Mouse (Mus musculus): ENCODE results near the gene 1110008P14Rik. TPM values are rescaled to one million over a fixed set of nuclear protein-coding genes. Genes with fewer than 3 reads are reported as not detected.

1110008P14Rik gene
- polyA plus RNA-seq, 1 experiment from 2014 or later = 20.2 TPM

DNA sequence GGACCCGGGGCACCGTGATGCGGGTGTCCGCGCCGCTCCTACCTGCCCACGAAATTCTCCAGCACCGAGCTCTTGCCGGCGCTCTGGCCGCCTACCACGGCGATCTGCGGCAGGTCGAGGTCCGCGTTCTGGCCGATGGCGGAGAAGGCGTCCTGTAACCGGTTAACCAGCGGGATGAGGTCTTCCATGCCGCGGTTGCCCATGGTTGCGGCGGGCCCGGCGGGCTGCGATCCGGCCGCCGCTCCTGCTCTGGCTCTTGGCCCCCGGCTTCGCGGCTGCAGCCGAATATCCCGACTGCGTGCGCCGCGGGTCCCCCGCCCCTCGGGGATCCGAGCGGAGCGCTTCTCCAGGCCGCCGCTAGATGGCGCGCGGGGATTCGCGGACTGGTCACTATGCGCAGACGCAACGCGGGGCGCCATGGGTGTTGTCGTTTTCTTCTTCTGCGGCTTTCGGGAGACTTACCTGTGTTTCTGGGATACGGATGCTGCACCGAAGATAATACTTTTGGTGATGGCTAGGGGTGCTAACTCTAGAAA lies 28.7 kb downstream of the 1110008P14Rik start, which contains the start of gene Dnm1:
Gene Dnm1, minus strand, starts transcription at position 332 of the 536 bp plus-strand sequence.
- peaks cover 38% of the 10 kb centered on the region for H3K27me3 ChIP-seq (ENCODE audit: control insufficient read depth, insufficient read depth, low read depth, low read length)
- peak within 1 kb of the TSS; percentile 58 for H3K4me3 ChIP-seq (ENCODE audit: low read depth, low read length)
- WGBS (ENCODE audit: insufficient replicate concordance) = under 1% methylated on average over 63 of the region's 63 CpGs
- H3K27ac ChIP-seq (ENCODE audit: low read length) = no peak within 1 kb of the TSS
- H3K36me3 ChIP-seq (ENCODE audit: control insufficient read depth, insufficient read depth) = no peaks in the 10 kb centered on the region
- peak within 1 kb of the TSS; percentile 93 for H3K4me2 ChIP-seq (ENCODE audit: low read depth, low read length)
- H3K4me1 ChIP-seq (ENCODE audit: control insufficient read depth, low read depth, low read length) = peaks cover 16% of the 10 kb centered on the region
- H3K9ac ChIP-seq (ENCODE audit: low read depth, low read length) = peak within 1 kb of the TSS; percentile 45; the same call in 1 of the 2 replicates
- no peaks in the 10 kb centered on the region for H3K9me3 ChIP-seq (replicated peaks; ENCODE audit: control insufficient read depth, low read length)
- peak; percentile 67 for ATAC-seq (ENCODE audit: low read depth)

DNA sequence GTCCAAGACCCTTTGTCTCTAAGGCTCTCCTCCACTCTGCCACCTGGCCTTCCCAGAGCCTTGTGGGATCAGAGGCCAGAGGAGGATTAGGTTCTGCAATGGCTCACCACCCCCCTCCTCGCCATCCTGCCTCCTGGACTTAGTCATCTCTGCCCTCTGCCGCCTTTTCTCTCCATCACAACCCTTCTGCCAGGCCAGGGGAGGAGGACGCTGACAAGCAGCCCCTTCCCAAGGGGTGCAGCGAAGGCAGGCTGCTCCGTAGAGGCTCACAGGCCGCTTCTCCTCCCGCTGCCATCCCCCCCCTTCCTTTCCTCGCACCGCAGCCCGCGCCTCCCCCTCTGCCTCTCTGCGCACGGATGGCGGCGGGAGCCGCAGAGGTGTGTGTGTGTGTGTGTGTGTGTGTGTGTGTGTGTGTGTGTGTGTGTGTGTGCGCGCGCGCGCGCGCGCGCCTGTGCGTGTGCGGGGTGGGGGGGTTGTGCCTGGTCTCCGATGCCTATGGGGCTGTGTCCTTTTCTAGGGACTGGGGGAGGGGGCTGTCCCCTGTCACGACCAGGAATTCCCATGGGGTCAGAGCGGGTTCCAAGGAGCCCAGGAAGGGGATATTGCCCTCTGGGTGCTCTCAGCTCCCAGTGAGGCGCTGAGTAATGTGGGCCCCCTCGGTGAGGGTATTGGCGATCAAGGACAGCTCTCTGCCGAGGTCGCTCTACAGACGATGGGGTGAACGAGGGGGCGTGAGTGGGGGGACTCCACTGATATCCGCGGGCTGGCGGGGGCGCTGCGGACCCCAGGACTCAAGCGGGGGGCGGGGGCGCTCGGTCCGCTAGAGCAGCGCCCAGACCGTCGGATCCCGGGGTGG lies 29.4 kb downstream of the 1110008P14Rik start, which contains the start of gene Ciz1:
Gene Ciz1, plus strand, starts transcription at position 177 of the 856 bp plus-strand sequence.
- WGBS (ENCODE audit: insufficient replicate concordance) = 1% methylated on average over 47 of the region's 52 CpGs
- no peak within 1 kb of the TSS for H3K27ac ChIP-seq (ENCODE audit: low read length)

DNA sequence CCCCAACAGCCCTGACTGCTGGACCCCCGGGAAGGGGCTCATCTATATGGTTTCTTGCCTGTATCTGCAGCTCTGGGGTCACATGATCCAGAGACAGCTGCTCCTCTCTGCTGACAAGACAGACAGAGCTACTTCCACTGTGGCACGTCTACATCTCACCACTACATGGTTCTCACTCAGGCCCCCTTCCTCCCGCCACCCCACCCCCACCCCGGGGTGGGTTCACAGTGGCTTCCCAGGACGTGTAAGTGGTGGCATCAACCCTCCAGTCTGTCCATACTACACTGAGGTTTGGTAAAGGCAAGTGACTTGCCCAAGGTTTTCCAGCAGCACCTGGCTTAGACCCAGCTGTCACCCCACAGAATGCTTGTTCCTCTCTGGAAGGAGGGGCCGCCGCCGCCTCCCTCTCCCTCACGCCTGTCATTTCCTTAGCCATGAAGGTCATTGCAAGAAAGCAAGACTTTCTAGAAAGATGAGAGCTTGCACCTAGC lies 30.2 kb downstream of the 1110008P14Rik start:
- H3K4me3 ChIP-seq (ENCODE audit: low read depth, low read length) = no peak overlapping the region
- H3K27me3 ChIP-seq (ENCODE audit: control insufficient read depth, insufficient read depth, low read depth, low read length) = peaks cover 38% of the 10 kb centered on the region
- no peaks in the 10 kb centered on the region for H3K36me3 ChIP-seq (ENCODE audit: control insufficient read depth, insufficient read depth)
- H3K4me1 ChIP-seq (ENCODE audit: control insufficient read depth, low read depth, low read length) = peaks cover 16% of the 10 kb centered on the region
- H3K4me2 ChIP-seq (ENCODE audit: low read depth, low read length) = no peak overlapping the region
- no peak overlapping the region for H3K27ac ChIP-seq (ENCODE audit: low read length)
- no peak overlapping the region for H3K9ac ChIP-seq (ENCODE audit: low read depth, low read length)
- no peak for ATAC-seq (ENCODE audit: low read depth)
- 36% methylated on average over 9 of the region's 9 CpGs for WGBS (ENCODE audit: insufficient replicate concordance)
- H3K9me3 ChIP-seq (replicated peaks; ENCODE audit: control insufficient read depth, low read length) = no peaks in the 10 kb centered on the region

More for the DNA sequence above, 29.4 kb downstream of the 1110008P14Rik start, which contains the start of gene Ciz1:
- Histone ChIP-seq H3K4me1 (ENCODE audit: control insufficient read depth, low read depth, low read length) (peaks cover 16% of the 10 kb centered on the region), H3K4me3 (ENCODE audit: low read depth, low read length) (peak within 1 kb of the TSS; percentile 58), H3K27me3 (ENCODE audit: control insufficient read depth, insufficient read depth, low read depth, low read length) (peaks cover 38% of the 10 kb centered on the region), H3K9ac (ENCODE audit: low read depth, low read length) (peak within 1 kb of the TSS; percentile 45; the same call in 1 of the 2 replicates), H3K9me3 (replicated peaks; ENCODE audit: control insufficient read depth, low read length) (no peaks in the 10 kb centered on the region), H3K36me3 (ENCODE audit: control insufficient read depth, insufficient read depth) (no peaks in the 10 kb centered on the region), H3K4me2 (ENCODE audit: low read depth, low read length) (peak within 1 kb of the TSS; percentile 93)
- peak; percentile 20; the same call in 1 of the 2 replicates for ATAC-seq (ENCODE audit: low read depth)

DNA sequence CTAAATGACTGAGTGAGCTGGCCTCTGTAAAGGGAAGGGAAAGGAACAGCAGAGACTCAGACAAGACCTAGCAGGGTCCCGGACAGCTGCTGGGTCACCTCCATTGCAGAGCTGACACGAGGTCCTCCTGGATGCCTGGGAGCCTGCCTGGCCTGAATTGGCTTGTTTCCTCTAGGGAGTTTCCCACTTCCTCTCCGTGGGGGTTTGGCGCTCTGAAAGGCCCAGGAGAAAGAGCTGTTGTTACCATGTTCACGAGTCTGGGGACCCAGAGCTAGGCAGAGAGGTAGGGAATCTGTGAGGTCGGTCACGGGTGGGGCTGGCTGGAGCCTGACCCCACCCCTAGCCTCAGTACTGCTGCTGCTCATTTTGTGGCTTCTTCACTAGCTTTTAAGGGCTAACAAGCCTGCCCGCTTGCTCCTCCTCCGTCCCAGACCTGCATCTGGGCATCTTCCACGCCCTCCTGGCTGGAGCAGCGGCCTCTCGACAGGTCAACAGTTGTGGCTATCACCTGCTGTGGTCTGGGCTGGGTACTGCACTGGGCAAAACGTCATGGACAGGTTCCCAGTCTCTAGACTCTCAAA lies 31.2 kb downstream of the 1110008P14Rik start:
- H3K27ac ChIP-seq (ENCODE audit: low read length) = no peak overlapping the region
- H3K4me3 ChIP-seq (ENCODE audit: low read depth, low read length) = no peak overlapping the region
- H3K9ac ChIP-seq (ENCODE audit: low read depth, low read length) = no peak overlapping the region
- H3K36me3 ChIP-seq (ENCODE audit: control insufficient read depth, insufficient read depth) = no peaks in the 10 kb centered on the region
- H3K9me3 ChIP-seq (replicated peaks; ENCODE audit: control insufficient read depth, low read length) = no peaks in the 10 kb centered on the region
- peaks cover 38% of the 10 kb centered on the region for H3K27me3 ChIP-seq (ENCODE audit: control insufficient read depth, insufficient read depth, low read depth, low read length)
- 39% methylated on average over 13 of the region's 13 CpGs for WGBS (ENCODE audit: insufficient replicate concordance)
- H3K4me2 ChIP-seq (ENCODE audit: low read depth, low read length) = no peak overlapping the region
- H3K4me1 ChIP-seq (ENCODE audit: control insufficient read depth, low read depth, low read length) = peaks cover 16% of the 10 kb centered on the region; the same call in 1 of the 2 replicates
- no peak for ATAC-seq (ENCODE audit: low read depth)

DNA sequence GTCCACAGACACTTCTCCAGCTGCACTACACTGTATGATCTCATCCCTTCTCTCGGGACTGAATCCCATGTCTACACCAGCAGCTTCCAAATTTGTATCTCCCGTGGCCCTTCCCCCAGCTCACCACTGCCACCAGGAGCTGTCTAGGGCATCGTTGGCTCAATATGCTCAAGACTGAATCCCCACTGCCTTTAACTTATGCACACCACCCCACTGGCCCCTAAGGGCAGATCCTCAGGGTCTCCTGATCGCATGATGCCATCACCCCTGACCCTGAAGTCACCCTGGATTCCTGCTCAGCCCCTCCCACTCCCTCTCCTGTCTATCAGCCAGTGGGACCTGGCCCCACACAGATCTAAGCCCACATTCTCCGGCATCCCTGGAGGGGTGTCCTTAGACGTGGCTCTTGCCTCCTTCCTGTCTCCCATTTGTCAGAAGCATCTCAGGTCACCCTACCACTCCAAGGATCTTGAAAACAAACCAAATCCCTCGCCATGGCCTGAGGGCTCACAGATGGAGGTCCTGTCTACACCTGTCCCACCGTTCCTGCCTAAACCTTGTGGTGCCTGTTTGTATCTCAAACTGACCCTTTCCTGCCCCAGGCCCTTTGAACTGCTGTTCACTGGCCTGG lies 32.0 kb downstream of the 1110008P14Rik start:
- H3K4me3 ChIP-seq (ENCODE audit: low read depth, low read length) = no peak overlapping the region
- no peaks in the 10 kb centered on the region for H3K9me3 ChIP-seq (replicated peaks; ENCODE audit: control insufficient read depth, low read length)
- H3K4me1 ChIP-seq (ENCODE audit: control insufficient read depth, low read depth, low read length) = peaks cover 16% of the 10 kb centered on the region; the same call in 1 of the 2 replicates
- no peak overlapping the region for H3K9ac ChIP-seq (ENCODE audit: low read depth, low read length)
- no peaks in the 10 kb centered on the region for H3K36me3 ChIP-seq (ENCODE audit: control insufficient read depth, insufficient read depth)
- peaks cover 38% of the 10 kb centered on the region for H3K27me3 ChIP-seq (ENCODE audit: control insufficient read depth, insufficient read depth, low read depth, low read length)
- no peak overlapping the region for H3K4me2 ChIP-seq (ENCODE audit: low read depth, low read length)
- WGBS (ENCODE audit: insufficient replicate concordance) = 49% methylated on average over 8 of the region's 8 CpGs
- ATAC-seq (ENCODE audit: low read depth) = no peak
- no peak overlapping the region for H3K27ac ChIP-seq (ENCODE audit: low read length)

DNA sequence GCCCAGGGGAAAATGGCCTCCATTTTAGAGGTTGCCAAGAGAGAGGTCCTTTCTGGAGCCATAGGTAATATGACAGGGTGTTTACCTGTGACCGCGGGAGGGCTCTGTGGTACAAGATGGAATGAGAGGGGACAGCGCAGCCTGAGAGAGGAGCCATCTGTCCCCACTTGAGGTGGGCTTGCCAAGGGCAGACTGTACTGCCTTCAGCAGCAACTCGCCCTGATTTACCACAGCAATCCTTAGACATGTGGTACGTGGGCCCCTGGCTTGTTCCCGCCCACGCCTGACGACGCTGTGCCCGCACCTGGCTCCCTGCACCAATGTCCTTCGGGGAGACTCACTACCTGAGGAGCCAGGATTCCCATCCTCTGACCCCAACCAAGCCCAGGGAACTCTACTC lies 33.4 kb downstream of the 1110008P14Rik start:
- peaks cover 38% of the 10 kb centered on the region for H3K27me3 ChIP-seq (ENCODE audit: control insufficient read depth, insufficient read depth, low read depth, low read length)
- 69% methylated on average over 11 of the region's 11 CpGs for WGBS (ENCODE audit: insufficient replicate concordance)
- ATAC-seq (ENCODE audit: low read depth) = no peak

DNA sequence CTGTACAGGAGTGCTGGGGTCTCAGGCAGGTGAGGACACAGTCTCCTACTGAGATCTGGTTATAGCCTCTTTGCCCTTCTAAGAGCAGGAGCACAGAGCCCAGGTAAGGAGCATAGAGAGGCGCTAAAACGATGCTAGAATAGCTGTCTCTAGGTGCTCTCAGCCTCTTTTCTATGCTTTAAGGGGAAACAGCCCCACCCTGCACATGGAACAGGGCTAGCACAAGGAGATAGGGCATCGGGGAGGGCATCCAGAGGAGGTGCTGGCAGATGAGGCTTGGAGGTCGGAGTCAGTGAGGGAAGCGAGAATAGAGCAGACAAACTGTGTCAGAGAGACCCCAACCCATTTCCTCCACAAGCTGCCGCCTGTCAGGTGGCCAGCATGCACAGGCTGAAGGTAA lies 34.7 kb downstream of the 1110008P14Rik start:
- Histone ChIP-seq H3K4me2 (ENCODE audit: low read depth, low read length) (no peak overlapping the region), H3K9me3 (replicated peaks; ENCODE audit: control insufficient read depth, low read length) (no peaks in the 10 kb centered on the region), H3K4me1 (ENCODE audit: control insufficient read depth, low read depth, low read length) (no peaks in the 10 kb centered on the region), H3K27ac (ENCODE audit: low read length) (no peak overlapping the region), H3K9ac (ENCODE audit: low read depth, low read length) (no peak overlapping the region), H3K36me3 (ENCODE audit: control insufficient read depth, insufficient read depth) (no peaks in the 10 kb centered on the region), H3K4me3 (ENCODE audit: low read depth, low read length) (no peak overlapping the region), H3K27me3 (ENCODE audit: control insufficient read depth, insufficient read depth, low read depth, low read length) (peaks cover 26% of the 10 kb centered on the region)
- ATAC-seq (ENCODE audit: low read depth) = no peak
- WGBS (ENCODE audit: insufficient replicate concordance) = 59% methylated on average over 6 of the region's 6 CpGs

More for the DNA sequence above, 33.4 kb downstream of the 1110008P14Rik start:
- no peak overlapping the region for H3K27ac ChIP-seq (ENCODE audit: low read length)
- H3K36me3 ChIP-seq (ENCODE audit: control insufficient read depth, insufficient read depth) = no peaks in the 10 kb centered on the region
- no peak overlapping the region for H3K4me2 ChIP-seq (ENCODE audit: low read depth, low read length)
- H3K9ac ChIP-seq (ENCODE audit: low read depth, low read length) = no peak overlapping the region
- no peak overlapping the region for H3K4me3 ChIP-seq (ENCODE audit: low read depth, low read length)
- peaks cover 8% of the 10 kb centered on the region; the same call in 1 of the 2 replicates for H3K4me1 ChIP-seq (ENCODE audit: control insufficient read depth, low read depth, low read length)
- no peaks in the 10 kb centered on the region for H3K9me3 ChIP-seq (replicated peaks; ENCODE audit: control insufficient read depth, low read length)

DNA sequence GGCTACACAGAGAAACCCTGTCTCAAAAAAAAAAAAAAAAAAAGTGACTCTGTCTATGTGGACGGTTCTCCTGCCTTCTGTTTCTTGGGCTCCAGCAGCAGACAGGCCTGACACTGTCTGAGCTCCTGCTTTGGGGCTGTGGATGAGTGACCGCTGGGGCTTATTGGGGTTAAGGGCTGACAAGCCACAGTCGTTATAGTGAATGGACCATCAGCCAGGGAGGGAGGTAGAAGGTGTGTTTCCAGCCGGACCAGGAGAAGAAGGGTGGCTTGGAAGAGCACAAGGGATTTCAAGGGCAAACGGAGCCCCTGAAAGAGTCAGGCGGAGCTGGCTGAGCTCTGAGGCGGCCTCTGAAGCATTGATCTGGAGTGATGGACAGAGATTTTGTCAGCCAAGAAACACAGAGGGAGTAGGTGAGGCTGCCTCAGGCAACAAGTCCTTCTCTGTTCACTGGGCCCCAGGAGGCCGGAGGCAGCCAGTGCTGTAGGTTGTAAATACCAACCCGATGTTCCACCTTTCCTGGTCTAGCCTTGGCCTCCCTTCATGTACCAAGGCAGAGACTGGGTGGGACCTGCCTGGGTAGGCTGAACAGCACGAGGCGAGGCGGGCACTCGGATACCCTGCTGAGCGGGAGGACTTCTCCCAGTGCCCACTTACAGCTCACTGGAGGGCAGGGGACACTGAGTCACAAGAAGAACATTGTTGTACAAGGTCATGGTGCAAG lies 37.0 kb downstream of the 1110008P14Rik start:
- H3K9ac ChIP-seq (ENCODE audit: low read depth, low read length) = no peak overlapping the region
- no peaks in the 10 kb centered on the region for H3K9me3 ChIP-seq (replicated peaks; ENCODE audit: control insufficient read depth, low read length)
- no peaks in the 10 kb centered on the region for H3K4me1 ChIP-seq (ENCODE audit: control insufficient read depth, low read depth, low read length)
- no peak overlapping the region for H3K4me3 ChIP-seq (ENCODE audit: low read depth, low read length)
- H3K27ac ChIP-seq (ENCODE audit: low read length) = no peak overlapping the region
- H3K27me3 ChIP-seq (ENCODE audit: control insufficient read depth, insufficient read depth, low read depth, low read length) = peaks cover 4% of the 10 kb centered on the region; the same call in 1 of the 2 replicates
- H3K36me3 ChIP-seq (ENCODE audit: control insufficient read depth, insufficient read depth) = no peaks in the 10 kb centered on the region
- ATAC-seq (ENCODE audit: low read depth) = no peak
- WGBS (ENCODE audit: insufficient replicate concordance) = 61% methylated on average over 14 of the region's 14 CpGs
- H3K4me2 ChIP-seq (ENCODE audit: low read depth, low read length) = no peak overlapping the region

Measured in liver, embryonic 16.5 days (tissue).